Mouse (Mus musculus) hindbrain, embryonic 15.5 days (tissue): ENCODE data around the gene Phactr3. TPM values are rescaled to one million over a fixed set of nuclear protein-coding genes. Genes with fewer than 3 reads are reported as not detected.

Experiments
- polyA plus RNA-seq: library from polyadenylated mRNA; unstranded; fragments of >200 nt; fragmentation: Nextera tagmentation; extraction: Ambion mirVana; gene quantifications from 2 replicates; pipeline ENCODE4 v1.2.1, GENCODE M21; 2015

The Phactr3 gene
- polyA plus RNA-seq, 1 experiment from 2014 or later = 54.8 TPM

Other genes with a start within 250 kb of the Phactr3 start
- 2.2 and 2.9 TPM in 2 replicates for gene Gm14327, start 221.9 kb upstream of the Phactr3 start, polyA plus RNA-seq
- gene Zfp972, start 193.4 kb upstream of the Phactr3 start, polyA plus RNA-seq = 0.47 TPM in 1 of 2 replicates, not detected in the other
- 15.8 and 16.8 TPM in 2 replicates for gene Gm14326, start 161.7 kb upstream of the Phactr3 start, polyA plus RNA-seq
- 11.2 and 11.6 TPM in 2 replicates for gene Zfp971, start 95.7 kb upstream of the Phactr3 start, polyA plus RNA-seq
- gene Zfp931, start 40.5 kb upstream of the Phactr3 start, polyA plus RNA-seq = 15.1 and 16.4 TPM in 2 replicates